Mouse (Mus musculus) kidney, postnatal 14 days (tissue): ENCODE measurements at regions not wholly inside any gene's neighbourhood (a gene's known extent, or its start where the extent isn't known, plus 50 kb on each side); places are given as distances from the start of the nearest gene placed in this dataset.
A peak's percentile ranks its signal among the peaks of the same experiment; 100 is the strongest.
"Not testable (repeated sequence)": the region's sequence is repeated elsewhere in the genome, so short reads cannot be mapped to it uniquely, and the experiment has no call there.

ENCODE experiments used
- DNase-seq: peaks from one replicate; pipeline ENCODE4 v3.0.0; 2022; ENCODE audit warnings: mixed read lengths

DNA sequence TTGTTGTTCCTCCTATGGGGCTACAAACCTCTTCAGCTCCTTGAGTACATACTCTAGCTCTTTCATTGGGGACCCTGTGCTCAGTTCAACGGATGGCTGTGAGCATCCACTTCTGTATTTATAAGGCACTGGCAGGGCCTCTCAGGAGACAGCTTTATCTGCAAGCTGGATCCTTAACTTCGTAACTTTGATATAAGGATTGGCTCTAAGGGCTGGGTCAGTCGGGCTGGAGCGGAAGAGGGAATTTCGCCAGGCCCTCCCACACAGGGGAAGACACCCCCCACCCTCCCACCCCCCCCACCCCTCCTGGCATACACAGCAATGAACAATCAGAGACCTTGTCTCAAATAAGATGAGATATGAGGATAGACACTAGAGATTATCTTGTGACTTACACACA is 304.3 kb upstream of the Chordc1 start:
- DNase-seq: peak; percentile 13

DNA sequence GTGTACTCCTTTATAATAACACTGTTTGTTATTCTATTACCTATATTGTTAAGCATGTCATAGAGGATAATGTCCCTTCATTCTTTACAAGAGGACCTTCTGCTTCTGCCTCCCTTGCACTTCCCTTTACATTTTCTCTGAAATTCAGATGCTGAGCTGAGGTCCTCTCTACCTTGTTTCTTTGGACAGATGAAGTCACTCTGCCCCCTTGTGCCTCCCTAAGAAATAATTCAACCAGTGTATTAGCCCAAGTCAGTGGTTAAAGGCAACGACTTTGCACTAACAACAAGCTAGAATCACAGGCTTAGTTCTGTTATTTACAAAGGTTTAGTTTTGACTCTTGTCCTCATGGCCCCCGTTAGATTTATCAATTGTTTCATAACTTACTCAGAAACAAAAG is 289.4 kb upstream of the Chordc1 start:
- no peak for DNase-seq

DNA sequence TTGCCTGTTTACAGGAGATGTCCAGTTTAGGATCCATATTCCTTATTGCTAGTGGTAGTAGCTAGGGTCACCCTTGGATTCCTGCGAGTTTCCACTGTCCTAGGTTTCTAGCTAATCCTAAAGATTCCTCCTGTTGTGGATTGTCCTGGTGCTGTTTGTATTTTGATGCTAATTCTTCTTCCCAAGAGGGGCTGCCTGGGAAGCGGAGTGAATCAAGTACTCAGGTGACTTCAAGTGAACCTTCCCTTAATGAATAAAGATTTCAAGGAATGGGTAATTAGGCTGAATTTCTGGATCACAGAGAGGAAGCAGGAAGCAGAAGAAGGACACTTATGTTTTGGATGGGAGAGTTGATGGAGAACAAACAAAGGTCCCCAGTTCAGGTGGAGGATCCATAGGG is 250.6 kb upstream of the Chordc1 start:
- DNase-seq: no peak

DNA sequence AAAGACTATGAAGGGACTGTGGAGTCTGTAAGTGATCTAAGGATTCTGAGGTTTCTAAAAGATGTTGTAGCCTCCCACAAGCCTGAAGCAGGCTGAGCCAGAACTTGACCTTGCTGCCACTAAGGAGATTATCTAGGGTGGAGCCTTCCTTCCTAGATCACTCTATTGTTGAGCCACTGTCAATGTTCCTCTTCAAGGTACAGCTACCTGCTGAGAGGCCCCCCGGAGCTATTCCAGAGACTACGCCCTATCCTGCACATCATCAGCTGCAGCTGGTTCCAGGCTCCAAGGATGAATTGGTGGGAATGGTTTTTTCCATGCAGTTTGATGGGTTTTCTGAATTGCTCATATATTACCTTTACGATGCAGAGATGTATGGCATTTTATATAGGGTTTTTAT is 249.3 kb upstream of the Chordc1 start:
- DNase-seq: not testable (repeated sequence)

DNA sequence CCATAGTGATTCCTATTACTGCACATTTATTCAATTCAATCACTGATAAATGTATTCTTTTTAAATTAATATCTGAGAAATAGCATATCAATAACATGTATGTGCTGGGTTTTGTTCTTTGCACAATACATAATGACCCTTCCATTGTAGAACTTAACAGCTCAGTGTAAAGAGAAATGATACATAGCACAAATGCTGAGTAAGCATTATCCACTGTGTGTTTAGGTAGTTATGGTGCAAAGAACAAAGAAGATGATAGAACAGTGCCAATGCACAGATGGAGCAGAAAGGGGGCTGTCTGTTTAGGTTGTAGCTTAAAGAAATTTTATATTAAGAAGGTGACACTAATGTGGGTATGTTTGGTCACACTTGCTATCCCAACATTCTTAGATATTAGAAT is 215.0 kb upstream of the Chordc1 start:
- no peak for DNase-seq

DNA sequence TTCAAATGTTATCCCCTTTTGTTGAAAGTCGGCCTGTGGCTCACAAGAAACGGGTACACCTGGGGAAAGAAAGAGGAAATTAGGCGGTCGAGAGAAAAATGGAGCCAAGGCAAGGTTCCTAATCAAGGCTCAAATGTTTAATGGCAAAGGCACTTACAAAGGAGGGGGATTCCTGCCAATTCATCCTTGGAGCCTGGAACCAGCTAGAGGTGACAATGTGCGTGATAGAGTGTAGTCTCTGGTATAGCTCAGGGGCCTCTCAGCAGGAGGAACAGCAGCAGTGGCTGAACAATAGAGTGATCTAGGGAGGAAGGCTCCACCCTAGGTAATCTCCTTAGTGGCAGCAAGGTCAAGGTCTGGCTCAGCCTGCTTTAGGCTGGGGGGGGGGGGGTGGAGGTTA is 213.5 kb upstream of the Chordc1 start:
- not testable (repeated sequence) for DNase-seq

DNA sequence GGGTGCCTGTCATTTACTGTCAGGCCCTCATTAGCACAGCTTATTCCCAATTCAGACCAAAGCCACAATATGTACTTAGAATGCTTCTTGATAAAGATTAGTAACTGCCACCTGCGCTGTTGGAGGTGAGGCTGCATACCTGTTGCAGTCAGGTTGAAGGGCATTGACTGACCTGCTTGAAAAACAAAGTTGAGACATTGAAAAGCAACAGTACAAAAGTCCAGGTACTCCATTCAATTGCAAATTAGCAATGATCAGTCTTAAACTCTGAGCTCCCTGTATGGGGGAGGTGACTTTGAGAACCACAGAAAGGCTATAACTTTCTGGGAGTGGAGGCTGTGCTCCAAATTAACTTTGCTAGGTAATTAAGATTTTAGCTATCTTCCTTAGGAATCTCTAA is 212.8 kb upstream of the Chordc1 start:
- DNase-seq: not testable (repeated sequence)
